Mouse (Mus musculus) B cell, adult 2 months (primary cell): ENCODE results near the gene Tmem218.

Experiments
- DNase-seq, 2 experiments: peaks; one replicate each; pipeline ENCODE4 v3.0.0; 2022

Tmem218 gene

DNA sequence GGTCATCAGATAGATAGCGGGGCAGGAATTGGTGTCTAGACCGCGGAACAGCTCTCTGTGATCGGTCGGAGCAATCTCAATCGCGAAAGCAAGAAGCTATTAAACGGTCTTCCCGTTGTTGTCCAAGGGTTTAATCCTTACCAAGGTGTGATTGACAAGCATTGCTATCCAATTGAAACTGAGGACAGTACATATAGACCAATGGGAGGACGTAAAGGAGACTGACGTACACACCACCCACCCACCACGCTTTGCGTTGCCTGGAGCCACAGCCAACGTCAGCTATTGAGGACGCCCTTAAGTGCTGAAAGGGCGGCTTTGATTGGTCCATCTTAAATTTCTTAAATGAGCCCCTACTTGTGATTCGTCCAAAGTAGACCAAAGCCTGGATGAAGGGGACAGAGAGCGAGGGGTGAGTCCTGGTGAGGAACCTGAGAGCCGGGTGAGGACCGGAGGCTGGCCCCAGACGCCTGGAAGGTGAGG lies at the start of gene Tmem218:
Tmem218 (plus strand) TSS at position 295 of the 483 bp plus-strand sequence.
- DNase-seq = peak; percentile 87 to 91

DNA sequence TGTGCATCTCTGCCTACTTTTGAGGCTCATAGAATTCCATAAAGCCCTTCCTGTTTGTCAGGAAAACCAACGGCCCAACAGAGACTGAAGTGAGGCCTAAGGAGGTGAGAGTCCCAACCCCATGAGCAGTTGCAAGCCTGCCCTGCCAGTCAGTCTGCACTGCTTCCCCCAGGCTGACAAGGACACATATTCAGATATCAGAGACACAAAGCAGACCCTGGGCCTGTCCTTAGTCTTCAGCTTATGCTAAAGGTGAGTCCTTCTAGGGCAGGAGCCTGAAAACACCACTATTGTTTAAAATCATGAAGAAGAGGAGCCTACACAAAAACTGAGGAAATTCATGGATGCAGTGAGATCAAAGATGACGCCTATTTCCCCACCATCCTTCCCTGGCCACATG lies 47.3 kb upstream of the Tmem218 start:
- DNase-seq = no peak

DNA sequence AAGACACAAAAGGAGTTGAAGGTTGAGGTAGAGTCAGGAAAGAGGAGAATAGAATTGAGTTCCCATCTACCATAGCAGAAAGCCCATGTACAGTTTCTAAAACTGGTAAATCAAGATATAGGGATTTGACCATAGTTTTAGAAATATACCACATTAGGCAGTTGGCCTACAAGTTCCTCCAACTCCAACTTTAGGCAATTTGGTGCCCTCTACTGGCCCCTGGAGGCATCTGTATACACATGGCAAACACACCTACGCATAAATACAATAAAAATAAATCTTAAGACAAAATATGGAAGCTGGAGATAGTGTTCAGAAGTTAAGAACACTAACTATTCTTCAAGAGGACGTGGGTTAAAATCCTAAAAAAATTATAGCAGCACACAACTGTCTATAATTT lies 41.1 kb upstream of the Tmem218 start:
- no peak for DNase-seq

DNA sequence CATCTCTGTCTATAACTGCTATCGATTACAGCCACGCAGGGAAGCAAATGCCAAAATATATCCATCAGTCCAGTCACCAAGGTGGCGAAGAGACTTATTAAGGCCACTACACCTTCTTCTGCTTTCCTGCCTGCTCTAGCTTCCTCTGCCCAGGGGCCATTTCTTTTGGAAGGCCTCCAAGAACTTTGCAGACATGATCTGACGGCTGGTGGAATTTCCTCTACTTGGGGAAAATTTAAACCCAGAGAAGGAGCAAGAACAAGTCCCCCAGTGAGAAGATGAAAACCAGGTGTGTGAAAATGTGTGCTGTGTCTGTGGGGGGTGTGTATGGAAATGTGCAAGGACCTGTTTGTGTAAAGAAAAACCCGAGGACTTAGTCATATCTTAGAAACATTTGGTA lies 34.6 kb upstream of the Tmem218 start:
- no peak for DNase-seq

DNA sequence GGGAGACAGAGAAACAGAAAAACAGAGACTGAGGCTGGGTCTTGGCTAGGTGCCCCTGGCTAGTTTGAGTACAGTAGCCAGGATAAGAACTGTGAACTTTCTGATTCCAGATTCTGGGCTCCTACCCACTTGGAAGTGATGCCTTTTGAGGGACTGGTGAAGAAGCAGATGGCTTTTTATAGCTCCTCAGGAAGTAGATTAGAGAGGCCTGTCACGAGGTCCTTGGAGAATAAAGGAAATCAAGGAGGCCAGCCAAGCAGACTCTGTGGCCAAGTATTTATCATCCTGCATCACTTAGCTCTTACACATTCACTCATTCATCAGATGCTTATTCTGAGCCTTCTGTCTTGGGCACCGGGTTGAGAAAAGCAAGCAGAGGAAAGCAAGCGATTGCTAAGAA lies 32.0 kb upstream of the Tmem218 start:
- no peak for DNase-seq

DNA sequence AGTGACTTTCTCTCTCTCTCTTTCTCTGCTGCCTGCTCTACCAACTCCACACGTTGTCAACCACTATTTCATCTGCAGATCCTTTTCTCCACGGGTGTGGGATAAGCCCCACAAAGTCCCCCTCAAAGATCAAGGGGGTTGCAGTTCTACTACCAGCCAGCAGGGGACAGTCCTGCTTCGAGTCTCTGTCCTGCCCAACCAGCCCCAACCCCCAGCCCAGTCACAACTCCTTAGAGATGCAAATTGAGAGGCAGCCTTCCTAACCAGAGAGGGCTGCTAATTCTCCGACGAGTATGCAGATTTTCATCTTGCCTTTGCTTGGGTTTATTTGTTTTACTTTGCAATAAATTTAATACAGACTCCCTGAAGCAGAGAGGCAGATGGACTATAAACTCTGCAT lies 30.9 kb upstream of the Tmem218 start:
- DNase-seq = peak; percentile 73 to 76

DNA sequence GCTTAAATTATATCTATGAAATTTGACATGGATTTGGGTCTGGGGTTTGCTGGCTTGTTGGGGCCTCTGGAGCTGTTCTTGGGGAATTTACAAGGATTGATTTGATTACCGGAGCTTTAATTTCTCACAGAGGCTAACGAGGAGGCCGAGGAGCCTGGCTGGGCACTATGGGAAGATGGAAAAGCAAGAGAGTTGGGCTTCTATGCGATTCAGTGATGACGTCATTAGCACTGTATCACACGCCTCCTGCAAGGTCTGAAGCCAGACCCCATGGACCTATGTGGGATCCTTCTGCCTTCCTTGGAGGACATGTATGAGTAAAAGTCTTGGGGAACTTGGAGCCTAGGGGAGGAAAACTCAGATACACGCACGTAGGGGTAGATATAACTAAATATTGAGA lies 30.5 kb upstream of the Tmem218 start:
- DNase-seq = no peak

DNA sequence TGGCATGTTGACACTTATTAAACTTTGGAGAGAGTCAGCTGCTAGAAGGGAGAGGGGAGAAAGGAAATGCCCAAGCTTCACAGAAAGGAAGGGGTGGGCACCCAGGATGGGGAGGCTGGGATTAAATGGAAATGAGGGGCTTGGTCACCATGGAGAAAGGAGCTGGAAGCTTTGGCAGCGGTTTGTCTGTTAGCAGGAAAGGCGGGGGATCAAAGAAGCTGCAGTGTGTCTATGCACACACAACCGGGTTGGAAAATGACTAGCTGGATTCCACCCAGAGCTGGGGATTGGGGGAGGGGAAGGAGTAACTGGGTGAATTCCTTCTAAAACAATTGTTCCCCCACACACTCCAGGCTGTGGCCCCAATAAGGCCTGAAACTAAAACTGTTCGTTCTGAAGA lies 29.1 kb upstream of the Tmem218 start:
- no peak for DNase-seq

DNA sequence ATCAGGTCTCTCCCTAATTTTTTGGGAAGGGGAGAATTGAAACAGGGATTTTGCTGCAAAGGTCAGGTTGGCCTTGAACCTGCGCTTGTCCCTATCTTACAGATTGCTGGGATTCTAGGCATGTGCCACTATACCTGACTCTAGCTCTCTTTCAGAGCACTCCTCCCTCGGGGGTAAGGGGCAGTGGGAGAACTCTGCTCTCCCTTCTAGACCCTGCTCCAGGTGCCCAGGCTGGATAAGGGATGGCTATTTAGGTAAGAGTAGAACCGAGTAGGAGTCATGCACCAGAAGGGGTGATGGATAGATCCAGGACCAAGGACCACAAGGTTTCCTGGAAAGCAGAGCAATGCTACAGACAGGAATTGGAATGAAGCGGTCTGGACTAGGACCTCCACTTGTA lies 28.4 kb upstream of the Tmem218 start:
- no peak for DNase-seq

DNA sequence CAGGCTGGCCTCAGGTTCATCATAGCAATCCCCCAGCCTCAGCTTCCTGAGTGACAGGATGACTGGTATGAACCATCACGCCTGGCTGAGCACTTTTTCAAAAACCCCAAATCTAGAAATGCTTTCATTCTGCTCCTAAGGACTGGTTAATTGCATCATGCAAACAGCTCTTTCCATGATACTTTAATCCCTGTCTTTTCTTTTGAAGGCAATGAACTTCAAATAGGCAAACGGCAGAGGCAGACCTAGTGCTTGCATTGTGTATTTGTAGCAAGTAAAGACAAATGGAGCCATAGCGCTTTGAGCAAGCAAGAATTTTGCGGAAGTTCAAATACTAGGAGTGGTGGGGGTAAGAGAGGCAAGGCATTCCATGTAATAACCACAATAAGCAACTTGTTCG lies 26.4 kb upstream of the Tmem218 start:
- no peak for DNase-seq

DNA sequence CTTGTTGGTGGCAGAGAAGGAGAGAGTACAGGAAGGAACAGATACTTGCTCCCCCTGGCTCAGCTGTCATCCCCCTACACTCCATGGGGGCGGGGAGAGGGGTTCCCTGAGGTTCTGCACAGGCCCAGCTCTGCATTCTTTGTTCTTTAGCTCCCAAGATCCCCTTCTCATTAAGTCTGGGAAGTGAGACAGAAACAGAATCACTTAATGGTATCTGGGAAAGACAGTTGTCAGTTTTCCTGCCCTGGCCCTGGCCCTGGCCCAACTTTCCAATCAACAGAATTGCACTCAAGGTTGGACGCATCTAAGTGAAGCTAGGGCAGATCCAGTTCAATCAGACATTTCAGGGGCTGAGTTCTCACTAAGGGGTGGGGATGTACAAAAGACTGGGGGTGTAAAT lies 24.8 kb upstream of the Tmem218 start:
- DNase-seq = no peak

DNA sequence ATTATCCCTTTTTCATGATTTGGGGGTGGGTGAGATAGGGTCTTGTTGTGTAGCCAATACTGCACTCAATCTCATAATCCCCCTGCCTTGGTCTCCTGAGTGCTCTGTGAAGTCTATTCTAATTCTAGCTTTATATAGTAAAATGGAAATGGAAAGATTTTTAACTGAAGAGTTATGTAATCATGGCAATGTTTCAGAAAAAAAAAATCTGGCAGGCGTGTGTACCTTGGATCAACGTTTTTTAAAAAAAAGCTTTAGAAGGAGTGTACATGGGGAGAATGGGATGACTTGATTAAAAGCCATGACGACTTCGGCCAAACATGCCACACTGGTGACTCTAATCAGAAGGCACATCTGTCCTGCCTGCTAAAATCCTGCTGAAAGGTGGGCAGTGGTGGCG lies 20.6 kb upstream of the Tmem218 start:
- no peak for DNase-seq

DNA sequence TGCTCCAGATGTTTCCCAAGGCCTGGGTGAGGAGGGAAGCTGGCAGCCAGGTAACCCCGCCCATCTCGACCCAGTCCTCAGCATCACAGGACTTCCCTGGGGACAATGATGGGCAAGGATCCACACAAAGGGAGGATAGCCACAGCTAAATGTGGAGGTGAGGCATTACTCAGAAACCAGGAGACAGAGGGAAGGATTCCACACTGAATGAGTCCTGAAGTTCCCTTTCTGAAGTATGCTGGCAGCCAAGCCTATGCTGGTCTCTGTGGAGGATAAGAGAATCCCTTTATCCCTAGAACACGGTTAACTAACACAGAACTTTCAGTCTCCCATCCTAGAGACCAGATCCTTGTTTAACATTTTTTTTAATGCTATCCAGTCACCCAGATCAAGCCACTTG lies 20.0 kb upstream of the Tmem218 start:
- no peak for DNase-seq

DNA sequence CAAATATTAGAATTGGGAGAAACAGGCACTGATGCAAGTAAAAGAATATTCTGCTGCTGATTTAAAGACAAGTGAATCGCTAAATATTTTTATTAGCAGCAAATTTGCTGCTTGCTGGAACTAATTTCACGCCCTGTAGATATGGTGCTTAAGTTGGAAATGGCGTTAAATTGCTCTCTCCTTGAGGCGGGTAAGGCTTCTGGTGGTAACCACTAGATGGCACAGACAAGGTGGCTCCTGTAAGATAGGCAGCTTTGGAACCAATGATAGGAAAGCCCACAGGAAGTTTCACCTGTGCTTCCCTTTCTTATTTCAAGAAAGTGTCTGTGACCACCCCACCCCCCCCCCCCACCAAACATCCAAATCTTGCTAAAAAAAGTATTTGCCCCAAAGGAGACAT lies 11.0 kb upstream of the Tmem218 start:
- no peak for DNase-seq

DNA sequence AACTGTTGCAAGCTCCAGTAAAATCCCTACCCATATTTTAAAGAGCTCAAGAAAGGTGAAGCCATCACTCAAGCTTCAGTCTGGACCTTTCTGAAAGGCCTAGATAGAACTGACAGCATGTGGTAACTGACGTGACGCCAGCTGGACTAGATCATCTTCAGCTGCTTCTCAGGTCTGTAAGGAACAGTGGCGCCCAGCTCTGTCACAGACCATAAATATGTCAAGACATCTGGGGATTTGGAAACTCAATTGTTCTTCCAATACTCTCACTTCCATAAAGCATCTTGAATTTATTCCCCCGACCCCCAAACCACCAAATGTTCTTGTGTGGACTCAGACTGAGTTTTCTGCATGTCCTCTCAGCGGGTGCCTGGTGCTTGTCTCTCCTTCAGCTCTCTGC lies 7.6 kb upstream of the Tmem218 start:
- DNase-seq = no peak

DNA sequence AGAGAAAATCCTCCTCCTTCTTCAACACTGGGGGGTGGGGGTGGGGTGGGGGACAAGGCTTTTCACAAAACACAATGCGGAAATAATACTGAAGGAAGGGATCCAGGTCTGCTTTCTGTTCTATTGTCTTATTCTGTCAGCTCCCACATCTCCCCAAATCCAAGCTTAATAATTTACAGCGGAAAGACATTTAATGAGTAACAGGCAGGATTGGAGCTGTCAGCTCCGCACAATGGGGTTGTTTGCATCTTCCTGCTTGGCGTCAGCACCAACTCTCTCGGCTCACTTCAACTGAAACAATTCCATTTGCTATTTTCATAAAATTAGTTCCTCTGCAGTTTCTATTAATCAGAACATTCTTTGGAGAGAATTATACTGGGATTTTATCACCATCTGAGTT lies 4.1 kb upstream of the Tmem218 start:
- no peak for DNase-seq

DNA sequence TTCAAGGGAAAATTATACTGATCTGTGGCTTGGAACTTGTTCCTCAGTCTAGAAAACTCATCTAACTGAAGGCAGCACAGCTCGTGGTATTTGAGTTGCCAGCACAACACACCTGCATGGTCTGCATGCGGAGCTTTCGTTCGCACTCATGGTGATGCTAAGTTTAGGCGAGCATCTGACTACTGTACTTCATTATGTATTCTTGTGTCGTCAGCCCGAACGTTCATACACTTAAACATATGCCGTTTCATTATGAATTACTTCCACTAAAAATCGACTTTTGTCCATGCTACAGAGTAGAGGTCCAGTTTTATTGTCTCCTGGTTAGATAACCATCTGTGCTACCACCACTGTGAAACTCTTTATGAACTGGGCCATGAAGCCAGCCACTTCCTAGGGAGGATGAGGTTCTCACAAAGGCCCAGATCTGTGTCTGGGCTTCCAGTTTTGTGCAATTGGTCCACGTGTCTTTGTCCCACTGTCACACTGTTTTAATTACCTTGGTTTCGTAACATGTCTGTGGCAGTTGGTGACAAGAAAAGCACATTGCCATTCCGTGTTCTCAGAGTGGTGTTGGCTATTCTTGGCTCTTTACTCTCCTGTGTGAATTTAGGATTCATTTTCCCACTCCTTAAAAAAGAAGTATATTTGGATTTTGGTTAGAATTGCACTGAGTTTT lies 5.2 kb downstream of the Tmem218 start:
- no peak for DNase-seq

DNA sequence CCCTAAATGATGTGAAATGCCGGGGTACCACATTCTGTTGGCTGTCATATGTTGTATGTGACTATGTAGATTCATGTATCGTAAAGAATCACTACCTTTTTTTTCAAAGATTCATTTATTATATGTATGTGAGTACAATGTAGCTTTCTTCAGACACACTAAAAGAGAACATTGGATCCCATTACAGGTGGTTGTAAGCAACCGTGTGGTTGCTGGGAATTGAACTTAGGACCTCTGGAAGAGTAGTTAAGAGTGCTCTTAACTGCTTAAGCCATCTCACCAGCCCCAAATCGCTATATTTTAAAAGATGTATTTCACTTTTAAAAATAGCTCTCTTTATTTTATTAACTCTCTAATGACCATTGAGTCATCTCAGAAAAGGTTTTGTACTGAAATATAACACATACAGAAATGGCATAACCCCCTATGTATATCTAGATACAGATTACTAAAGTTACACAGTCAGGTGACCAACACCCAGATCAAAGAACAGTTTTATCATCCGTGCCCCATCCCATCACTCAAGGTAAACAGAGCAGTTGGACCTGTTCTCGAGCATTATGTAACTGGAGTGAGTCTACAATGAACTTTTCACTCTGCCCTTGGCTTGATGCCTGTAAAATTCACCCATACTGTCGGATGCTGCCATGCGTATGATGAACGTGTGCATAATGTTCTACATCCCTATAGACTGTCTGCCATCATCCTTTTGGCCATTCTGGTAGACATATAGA lies 6.5 kb downstream of the Tmem218 start:
- DNase-seq = no peak

DNA sequence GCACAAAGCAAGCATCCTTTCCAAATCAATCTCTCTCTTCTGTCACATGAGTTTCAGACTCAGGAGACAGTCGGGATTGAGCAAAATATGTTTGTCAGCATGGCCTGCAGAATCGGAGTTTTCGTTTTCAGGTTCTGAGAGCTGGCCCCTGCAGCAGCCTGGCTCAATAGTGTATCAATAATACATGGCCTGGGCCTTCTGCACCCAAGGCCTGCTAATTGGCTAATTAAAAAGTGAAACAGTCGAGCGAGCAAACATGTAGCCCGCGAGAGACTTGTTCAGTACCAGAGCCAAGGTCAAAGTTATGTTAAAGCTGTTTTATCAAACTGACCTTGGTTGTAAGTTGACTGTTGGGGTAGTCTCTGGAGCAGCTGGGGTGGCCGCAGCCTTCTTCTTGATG lies 12.7 kb downstream of the Tmem218 start:
- DNase-seq = no peak

DNA sequence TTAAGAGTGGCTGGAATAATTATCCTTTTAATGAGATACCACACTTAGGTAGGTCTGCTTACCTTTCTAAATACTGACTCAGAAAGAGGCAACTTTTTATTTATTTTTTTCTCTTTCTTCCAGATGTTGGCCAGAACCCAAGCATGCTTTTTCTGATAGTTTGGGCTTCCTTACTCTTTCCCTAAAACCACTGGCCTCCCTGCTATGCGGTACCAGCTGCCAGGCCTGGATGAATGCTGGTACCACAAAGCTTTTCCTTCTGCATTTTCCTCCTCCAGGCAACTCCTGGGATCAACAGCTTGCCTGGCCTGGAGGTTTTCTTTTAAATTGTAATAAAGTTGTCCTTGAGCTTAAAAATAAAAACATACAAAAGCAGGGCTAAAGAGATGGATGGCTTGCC lies 17.6 kb downstream of the Tmem218 start:
- no peak for DNase-seq

DNA sequence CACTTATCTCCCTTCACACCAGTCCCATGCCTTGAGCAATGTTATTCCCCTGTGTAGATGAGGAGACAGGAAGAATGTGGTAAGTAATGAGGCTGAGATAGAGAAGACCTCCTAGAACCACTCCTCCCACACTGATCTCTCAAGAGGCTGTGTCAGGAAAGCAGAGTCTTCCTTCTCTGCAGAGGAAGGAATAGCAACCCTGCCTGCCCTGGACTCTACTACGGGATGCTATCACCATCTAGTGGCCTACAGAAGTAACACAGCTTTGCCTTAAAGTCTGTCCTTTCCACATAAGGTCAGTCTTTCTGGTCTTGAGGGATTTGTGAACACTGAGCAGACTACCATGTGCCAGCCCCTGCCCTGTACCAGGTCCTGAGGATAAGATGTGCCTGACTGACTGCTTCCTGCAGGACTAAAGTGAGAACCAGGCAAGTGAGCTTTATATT lies 21.9 kb downstream of the Tmem218 start:
- DNase-seq = peak; percentile 61 to 68

DNA sequence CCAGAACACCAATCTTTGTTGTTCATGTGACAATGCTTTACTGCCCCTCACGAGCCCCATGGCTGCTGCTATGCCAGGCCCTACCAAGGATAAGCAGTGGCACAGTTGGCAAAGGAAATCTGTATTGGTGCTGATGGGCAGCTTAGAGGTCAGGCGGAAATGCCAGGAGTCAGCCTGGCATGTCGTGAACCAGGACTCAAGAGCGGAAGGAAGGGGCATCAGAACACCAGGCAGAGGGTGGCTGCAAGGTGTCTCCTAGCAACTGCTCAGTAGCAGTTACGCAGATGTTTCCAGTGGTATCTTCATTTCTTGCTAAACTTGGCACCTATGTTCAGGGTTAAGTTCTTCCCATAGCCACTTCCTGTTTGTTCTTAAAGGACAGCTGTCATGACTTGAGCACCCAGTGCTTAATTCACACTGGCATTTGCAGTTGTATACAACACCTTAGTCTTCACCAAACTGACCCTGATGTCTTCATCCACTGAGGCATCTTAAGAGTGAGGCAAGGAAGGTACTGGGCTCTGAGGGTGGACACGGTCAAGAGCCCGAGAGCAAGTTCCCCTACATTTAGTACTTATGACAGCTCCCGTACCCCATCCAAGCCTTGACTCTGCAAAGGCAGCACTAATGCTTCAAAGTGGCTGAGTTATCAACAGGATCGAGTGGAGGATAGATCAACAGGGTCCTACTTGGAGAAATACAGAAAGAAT lies 22.6 kb downstream of the Tmem218 start:
- DNase-seq = peak in 1 of 2 experiments; percentile 10

DNA sequence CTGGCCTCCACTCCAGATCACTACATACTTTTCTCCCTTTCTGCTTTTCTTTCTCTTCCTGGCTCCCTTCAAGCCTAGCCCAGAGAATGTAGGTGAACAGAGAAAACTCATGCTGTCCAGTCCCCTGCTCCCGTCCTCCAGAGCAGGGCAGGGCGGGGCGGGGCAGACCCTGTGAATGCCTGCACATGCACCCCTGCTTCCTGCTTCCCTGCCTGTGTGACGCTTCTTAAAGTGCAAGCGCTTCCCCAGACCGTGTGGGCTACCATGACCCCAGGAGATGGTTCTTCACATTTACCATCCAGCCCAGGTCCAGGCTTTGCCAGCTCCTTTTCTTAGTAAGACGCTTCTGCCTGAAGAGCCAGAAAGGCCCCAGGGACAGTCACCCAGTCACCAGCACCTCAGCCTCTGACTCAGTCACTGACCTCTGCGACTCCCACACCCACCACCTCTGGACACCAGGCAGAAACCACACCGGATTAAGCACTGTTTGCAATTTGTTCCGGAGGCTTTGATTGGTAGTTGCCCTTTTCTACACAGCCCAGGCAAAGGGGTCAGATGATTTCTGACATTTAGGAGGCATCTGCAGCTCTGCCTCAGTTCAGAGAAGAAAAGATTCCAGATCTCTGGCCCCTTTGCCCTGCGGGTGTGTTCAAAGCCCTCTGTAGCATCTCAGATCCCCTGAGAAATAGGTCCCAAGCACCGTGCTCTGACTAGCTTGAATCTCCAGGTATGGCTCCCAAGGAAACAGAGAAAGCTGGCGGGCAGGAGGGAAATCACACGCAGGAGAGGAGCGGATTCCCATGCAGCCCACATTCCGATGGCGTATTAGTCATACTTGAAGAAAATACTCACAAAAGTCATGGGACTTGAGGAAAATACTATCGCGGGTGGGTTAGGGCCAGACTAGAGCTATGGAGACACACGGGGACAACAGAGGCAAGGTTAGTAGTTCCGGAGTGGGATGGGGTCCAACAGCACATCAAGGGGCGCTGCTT lies 24.5 kb downstream of the Tmem218 start:
- no peak for DNase-seq
